Mouse (Mus musculus) erythroblast, embryonic 14.5 days (primary cell): ENCODE measurements around the gene Sorbs2.

ENCODE experiments used
- GATA1 ChIP-seq: IDR thresholded peaks from 2 replicates; pipeline ENCODE4 v1.6.1; 2012; ENCODE audit warnings: low read length, inconsistent platforms, mixed read lengths
- TAL1 ChIP-seq: IDR thresholded peaks from 3 replicates; pipeline ENCODE4 v1.6.1; 2012; ENCODE audit warnings: low read length, inconsistent platforms, mixed read lengths

DNA sequence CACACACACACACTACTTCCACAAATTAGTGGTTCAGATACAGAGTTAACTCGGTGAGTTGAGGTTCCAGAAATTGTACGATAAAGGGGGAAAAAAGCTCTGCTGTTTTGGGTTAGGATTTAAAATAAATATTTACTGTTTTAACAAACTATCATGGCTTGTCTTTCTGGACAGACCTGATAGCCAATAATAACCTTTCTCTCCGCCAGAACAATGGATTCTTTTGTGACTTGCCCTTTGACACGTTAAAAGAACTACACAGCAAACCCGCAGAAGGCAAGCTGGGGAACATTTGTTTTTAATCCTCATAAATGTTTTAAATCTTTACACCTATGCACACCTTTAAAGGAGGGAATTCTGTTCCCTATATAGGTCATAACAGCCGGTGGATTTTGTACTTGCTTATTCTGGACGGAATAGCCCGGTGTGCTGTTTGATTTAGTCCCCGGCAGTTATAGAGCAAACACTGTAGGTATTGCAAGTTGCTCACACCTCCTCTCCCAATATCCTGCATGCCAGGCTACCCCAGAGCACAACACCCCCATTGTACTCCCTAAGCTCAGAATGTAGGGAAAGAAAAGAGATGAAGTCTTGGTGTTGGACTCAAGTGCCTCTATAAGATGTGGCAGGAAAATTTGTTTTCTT lies 121.0 kb downstream of the Sorbs2 start:
- TF ChIP-seq TAL1 (no peak), GATA1 (no peak)
